Mouse (Mus musculus) forebrain, embryonic 11.5 days (tissue): ENCODE results near the gene Wdhd1. TPM values are rescaled to one million over a fixed set of nuclear protein-coding genes. Genes with fewer than 3 reads are reported as not detected.

ENCODE experiments used
- ATAC-seq: fragments of 200-750 bp; cut with Nextera tagmentation; replicated peaks from 2 replicates; pipeline ENCODE4 v1.8.0; 2017; ENCODE audit warnings: moderate TSS enrichment; ENCODE audit not compliant: low FRiP score
- DNase-seq: peaks from one replicate; pipeline ENCODE4 v3.0.0-alpha.2; 2017; ENCODE audit warnings: low spot score
- H3K27ac ChIP-seq: fragments of 300-500 bp; sonication (generic); 2 replicates; pipeline ENCODE4 v1.5.1; 2014; ENCODE audit warnings: low read depth, low read length
- H3K27me3 ChIP-seq: fragments of 300-500 bp; sonication (generic); 2 replicates; pipeline ENCODE4 v1.6.1; 2014; ENCODE audit warnings: mild to moderate bottlenecking, low read length, mixed read lengths; ENCODE audit not compliant: control insufficient read depth, insufficient read depth
- H3K36me3 ChIP-seq: fragments of 300-500 bp; sonication (generic); 2 replicates; pipeline ENCODE4 v1.6.1; 2014; ENCODE audit warnings: mild to moderate bottlenecking, low read length, moderate library complexity, mixed read lengths; ENCODE audit not compliant: control insufficient read depth, insufficient read depth
- H3K4me1 ChIP-seq: fragments of 300-500 bp; sonication (generic); replicated peaks from 2 replicates; pipeline ENCODE4 v1.6.1; 2014; ENCODE audit warnings: low read length, mixed read lengths; ENCODE audit not compliant: control insufficient read depth, insufficient read depth
- H3K4me2 ChIP-seq: fragments of 300-500 bp; sonication (generic); 2 replicates; pipeline ENCODE4 v1.6.1; 2014; ENCODE audit warnings: low read depth, mild to moderate bottlenecking, low read length, moderate library complexity, mixed read lengths; ENCODE audit not compliant: severe bottlenecking
- H3K4me3 ChIP-seq: fragments of 300-500 bp; sonication (generic); 2 replicates; pipeline ENCODE4 v1.5.1; 2014; ENCODE audit warnings: low read depth, low read length
- H3K9ac ChIP-seq: fragments of 300-500 bp; sonication (generic); 2 replicates; pipeline ENCODE4 v1.6.1; 2014; ENCODE audit warnings: low read length
- H3K9me3 ChIP-seq: fragments of 300-500 bp; sonication (generic); 2 replicates; pipeline ENCODE4 v1.6.1; 2016; ENCODE audit warnings: low read length, mixed read lengths; ENCODE audit not compliant: control insufficient read depth
- WGBS: fragments of 180-500 bp; shearing (Covaris S2); extraction: QIAGEN DNeasy Blood & Tissue Kit; methylation state at CpG from one replicate; pipeline ENCODE4 v1.1.7; 2014; 5-methylcytosine and 5-hydroxymethylcytosine counted together
- polyA plus RNA-seq: library from polyadenylated mRNA; unstranded; fragments of >200 nt; fragmentation: Nextera tagmentation; extraction: Ambion mirVana; gene quantifications from 2 replicates; pipeline ENCODE4 v1.2.1, GENCODE M21; 2014

The Wdhd1 gene
- polyA plus RNA-seq, 1 experiment from 2014 or later = 57.8 TPM

DNA sequence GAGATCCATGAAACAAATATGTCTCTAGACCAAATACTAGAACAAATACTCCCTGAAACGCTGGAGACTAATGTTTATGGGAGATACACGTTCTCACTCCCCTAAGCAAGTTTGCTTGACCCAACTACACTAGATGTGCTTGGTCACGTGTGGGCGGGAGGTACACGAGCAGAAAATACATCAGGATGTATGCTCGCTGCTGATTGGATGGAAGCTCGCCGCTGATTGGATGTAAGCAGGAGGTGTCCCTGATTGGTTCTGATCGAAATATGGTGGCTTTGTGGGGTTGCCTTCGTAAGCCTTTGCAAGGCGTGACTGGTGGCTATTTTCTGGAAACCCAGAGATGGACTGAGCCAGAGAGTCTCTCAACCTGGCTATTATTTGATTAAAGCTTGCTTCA is 55.1 kb downstream of the Wdhd1 start:
- no peaks in the 10 kb centered on the region for H3K36me3 ChIP-seq
- no peak overlapping the region for H3K9ac ChIP-seq
- H3K4me3 ChIP-seq = no peak overlapping the region
- no peak overlapping the region for H3K4me2 ChIP-seq
- H3K27ac ChIP-seq = no peak overlapping the region
- no peaks in the 10 kb centered on the region for H3K4me1 ChIP-seq
- DNase-seq (no peak), ATAC-seq (no peak)
- H3K27me3 ChIP-seq = no peaks in the 10 kb centered on the region
- WGBS = 87% methylated on average over 11 of the region's 11 CpGs
- no peaks in the 10 kb centered on the region for H3K9me3 ChIP-seq

DNA sequence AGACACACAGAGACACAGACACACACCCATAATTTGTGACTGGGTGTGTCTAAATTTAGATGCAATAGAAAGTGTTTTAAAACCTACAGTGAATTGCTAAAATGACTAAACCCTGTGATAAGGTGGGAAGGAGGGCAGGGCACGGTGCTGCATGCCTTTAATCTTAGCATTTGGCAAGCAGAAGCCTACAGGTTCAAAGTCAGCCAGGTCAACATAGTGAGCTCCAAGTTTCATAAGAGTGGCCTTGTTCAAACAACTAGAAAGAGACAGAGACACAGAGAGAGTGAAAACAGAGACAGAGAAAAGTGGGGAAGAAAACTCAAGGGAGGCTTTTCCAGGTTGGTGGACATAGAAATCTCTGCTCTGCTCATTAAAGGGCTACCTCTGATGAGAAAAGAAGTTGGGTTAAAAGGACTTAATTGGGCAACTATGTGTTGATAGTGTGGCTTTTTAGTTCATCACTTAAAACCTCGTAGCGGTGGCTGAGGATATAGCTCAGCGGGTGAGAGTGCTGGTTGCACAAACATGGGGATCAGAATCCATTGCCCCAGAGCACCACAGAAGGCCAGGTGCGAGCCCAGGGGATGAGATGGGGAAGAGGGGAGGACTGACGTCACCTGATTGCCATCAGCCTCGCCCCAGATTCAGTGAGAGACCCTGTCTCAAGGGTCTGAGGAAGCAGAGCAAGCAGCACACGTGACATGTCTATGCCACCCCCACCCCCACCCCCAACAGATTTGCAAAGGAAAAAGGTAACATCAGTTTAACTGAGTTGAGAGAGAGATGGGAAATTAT is 56.2 kb downstream of the Wdhd1 start:
- WGBS = 90% methylated on average over 8 of the region's 8 CpGs
- DNase-seq (no peak), ATAC-seq (no peak)
- no peaks in the 10 kb centered on the region for H3K9me3 ChIP-seq
- no peak overlapping the region for H3K4me3 ChIP-seq
- no peak overlapping the region for H3K9ac ChIP-seq
- H3K4me2 ChIP-seq = no peak overlapping the region
- H3K4me1 ChIP-seq = no peaks in the 10 kb centered on the region
- no peaks in the 10 kb centered on the region for H3K36me3 ChIP-seq
- H3K27ac ChIP-seq = no peak overlapping the region
- H3K27me3 ChIP-seq = no peaks in the 10 kb centered on the region

- H3K27me3 ChIP-seq = no peaks in the 10 kb centered on the region
- no peaks in the 10 kb centered on the region for H3K4me1 ChIP-seq
- H3K9me3 ChIP-seq = no peaks in the 10 kb centered on the region
- H3K9ac ChIP-seq = no peak overlapping the region
- no peak for ATAC-seq
- no peak overlapping the region for H3K27ac ChIP-seq
- H3K4me2 ChIP-seq = no peak overlapping the region
- H3K4me3 ChIP-seq = no peak overlapping the region
- no peaks in the 10 kb centered on the region for H3K36me3 ChIP-seq
- 92% methylated on average over 9 of the region's 9 CpGs for WGBS
- DNase-seq = no peak
These were observed 57.7 kb downstream of the Wdhd1 start for GRCm38 (mm10) chr14:47218766-47219606.

GRCm38 (mm10) chr14:47216541-47216940 is 60.1 kb downstream of the Wdhd1 start:
- no peak for ATAC-seq
- Histone ChIP-seq H3K36me3 (no peaks in the 10 kb centered on the region), H3K4me1 (no peaks in the 10 kb centered on the region)

DNA sequence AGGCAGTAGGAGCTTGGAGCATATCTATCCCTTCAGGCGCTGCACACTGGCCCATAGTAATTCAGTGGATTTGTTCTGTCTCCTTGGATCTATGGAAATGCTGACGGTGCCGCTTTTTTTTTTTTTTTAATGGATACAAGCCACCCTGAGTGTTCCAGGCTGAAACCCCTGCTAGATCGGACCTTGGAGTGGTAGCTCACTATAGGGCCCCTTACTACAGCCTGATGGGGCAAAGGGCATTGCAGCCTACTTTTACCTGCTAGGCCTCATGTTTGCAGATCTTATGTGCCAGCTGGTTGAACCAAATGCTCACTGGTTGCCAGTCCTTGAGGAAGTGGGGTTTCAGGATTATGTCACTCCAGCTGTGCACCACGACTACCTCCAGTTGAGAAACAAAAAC is 62.3 kb downstream of the Wdhd1 start:
- no peak overlapping the region for H3K9ac ChIP-seq
- H3K27ac ChIP-seq = no peak overlapping the region
- WGBS = 78% methylated on average over 5 of the region's 5 CpGs
- no peaks in the 10 kb centered on the region for H3K27me3 ChIP-seq
- no peaks in the 10 kb centered on the region for H3K4me1 ChIP-seq
- no peak overlapping the region for H3K4me3 ChIP-seq
- ATAC-seq (no peak), DNase-seq (no peak)
- H3K9me3 ChIP-seq = no peaks in the 10 kb centered on the region
- H3K4me2 ChIP-seq = no peak overlapping the region
- H3K36me3 ChIP-seq = no peaks in the 10 kb centered on the region

More at GRCm38 (mm10) chr14:47216541-47216940, 60.1 kb downstream of the Wdhd1 start:
- Histone ChIP-seq H3K27me3 (no peaks in the 10 kb centered on the region), H3K4me2 (no peak overlapping the region), H3K4me3 (no peak overlapping the region), H3K27ac (no peak overlapping the region), H3K9me3 (no peaks in the 10 kb centered on the region), H3K9ac (no peak overlapping the region)
- WGBS = 92% methylated on average over 2 of the region's 2 CpGs
- no peak for DNase-seq

GRCm38 (mm10) chr14:47213305-47213704 is 63.4 kb downstream of the Wdhd1 start:
- DNase-seq (no peak), ATAC-seq (no peak)
- Histone ChIP-seq H3K9ac (no peak overlapping the region), H3K36me3 (no peaks in the 10 kb centered on the region), H3K9me3 (no peaks in the 10 kb centered on the region), H3K4me2 (no peak overlapping the region), H3K4me3 (no peak overlapping the region), H3K27ac (no peak overlapping the region), H3K27me3 (no peaks in the 10 kb centered on the region), H3K4me1 (no peaks in the 10 kb centered on the region)
- WGBS = 86% methylated on average over 4 of the region's 4 CpGs

- 76% methylated on average over 4 of the region's 4 CpGs for WGBS
- DNase-seq = no peak
- Histone ChIP-seq H3K4me2 (no peak overlapping the region), H3K36me3 (no peaks in the 10 kb centered on the region), H3K9me3 (no peaks in the 10 kb centered on the region), H3K4me1 (no peaks in the 10 kb centered on the region), H3K27me3 (no peaks in the 10 kb centered on the region), H3K9ac (no peak overlapping the region), H3K4me3 (no peak overlapping the region), H3K27ac (no peak overlapping the region)
- no peak for ATAC-seq
These were observed 66.9 kb downstream of the Wdhd1 start for GRCm38 (mm10) chr14:47209669-47210164.

DNA sequence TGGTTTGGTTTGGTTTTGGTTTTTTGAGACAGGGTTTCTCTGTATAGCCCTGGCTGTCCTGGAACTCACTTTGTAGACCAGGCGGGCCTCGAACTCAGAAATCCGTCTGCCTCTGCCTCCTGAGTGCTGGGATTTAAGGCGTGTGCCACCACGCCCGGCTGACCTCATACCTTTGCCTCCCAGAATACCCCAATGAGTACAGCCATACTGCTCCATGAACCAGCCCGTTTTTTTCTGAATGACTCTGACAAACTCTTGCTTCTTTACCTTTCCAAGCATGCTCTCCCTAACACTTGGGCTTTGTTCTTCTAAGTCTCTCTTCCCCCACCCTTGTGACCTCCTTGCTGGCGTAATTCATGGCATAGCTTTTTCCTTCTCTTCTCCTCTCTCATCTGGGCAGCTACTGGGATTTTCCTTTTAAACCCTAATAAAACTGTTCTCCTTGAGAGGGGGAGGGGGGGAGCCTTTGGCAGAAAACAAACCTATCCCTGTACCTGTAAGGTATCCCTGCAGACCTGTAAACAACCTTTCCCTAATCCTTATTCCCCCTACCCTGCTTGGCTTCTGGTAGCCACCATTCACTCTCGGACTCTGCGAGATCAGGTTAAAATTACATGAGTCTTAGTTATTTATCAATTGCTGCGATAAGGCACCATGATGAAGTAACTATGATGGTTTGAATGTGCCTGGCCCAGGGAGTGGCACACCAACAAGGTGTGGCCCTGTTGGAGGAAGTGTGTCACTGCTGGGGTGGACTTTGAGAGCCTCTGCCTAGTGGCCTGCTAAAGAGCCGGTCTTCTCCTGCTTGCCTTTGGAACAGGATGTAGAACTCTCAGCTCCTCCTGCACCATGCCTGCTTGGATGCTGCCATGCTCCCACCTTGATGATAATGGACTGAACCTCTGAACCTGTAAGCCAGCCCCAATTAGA is 67.8 kb downstream of the Wdhd1 start:
- Histone ChIP-seq H3K4me2 (no peak overlapping the region), H3K27ac (no peak overlapping the region), H3K4me3 (no peak overlapping the region), H3K9ac (no peak overlapping the region), H3K9me3 (no peaks in the 10 kb centered on the region), H3K36me3 (no peaks in the 10 kb centered on the region), H3K4me1 (no peaks in the 10 kb centered on the region), H3K27me3 (no peaks in the 10 kb centered on the region)
- 86% methylated on average over 12 of the region's 12 CpGs for WGBS
- ATAC-seq (no peak), DNase-seq (no peak)
